Mouse (Mus musculus): ENCODE data around the gene Nanog.
A peak's percentile ranks its signal among the peaks of the same experiment; 100 is the strongest.
"Not testable (repeated sequence)": the region's sequence is repeated elsewhere in the genome, so short reads cannot be mapped to it uniquely, and the experiment has no call there.

Nanog gene

DNA sequence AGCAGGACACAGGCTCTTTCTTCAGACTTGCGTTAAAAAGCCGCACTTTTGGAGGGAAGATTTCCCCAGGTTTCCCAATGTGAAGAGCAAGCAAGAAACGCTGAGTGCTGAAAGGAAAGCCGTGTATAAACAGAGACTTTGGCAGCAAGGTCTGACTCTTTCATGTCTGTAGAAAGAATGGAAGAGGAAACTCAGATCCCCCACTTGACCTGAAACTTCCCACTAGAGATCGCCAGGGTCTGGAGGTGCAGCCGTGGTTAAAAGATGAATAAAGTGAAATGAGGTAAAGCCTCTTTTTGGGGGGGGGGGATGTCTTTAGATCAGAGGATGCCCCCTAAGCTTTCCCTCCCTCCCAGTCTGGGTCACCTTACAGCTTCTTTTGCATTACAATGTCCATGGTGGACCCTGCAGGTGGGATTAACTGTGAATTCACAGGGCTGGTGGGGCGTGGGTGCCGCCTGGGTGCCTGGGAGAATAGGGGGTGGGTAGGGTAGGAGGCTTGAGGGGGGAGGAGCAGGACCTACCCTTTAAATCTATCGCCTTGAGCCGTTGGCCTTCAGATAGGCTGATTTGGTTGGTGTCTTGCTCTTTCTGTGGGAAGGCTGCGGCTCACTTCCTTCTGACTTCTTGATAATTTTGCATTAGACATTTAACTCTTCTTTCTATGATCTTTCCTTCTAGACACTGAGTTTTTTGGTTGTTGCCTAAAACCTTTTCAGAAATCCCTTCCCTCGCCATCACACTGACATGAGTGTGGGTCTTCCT lies at the start of gene Nanog:
TSS of gene Nanog (plus strand) at position 454 of the 765 bp plus-strand sequence.
- no peak for DNase-seq (ENCODE audit: low read depth)

DNA sequence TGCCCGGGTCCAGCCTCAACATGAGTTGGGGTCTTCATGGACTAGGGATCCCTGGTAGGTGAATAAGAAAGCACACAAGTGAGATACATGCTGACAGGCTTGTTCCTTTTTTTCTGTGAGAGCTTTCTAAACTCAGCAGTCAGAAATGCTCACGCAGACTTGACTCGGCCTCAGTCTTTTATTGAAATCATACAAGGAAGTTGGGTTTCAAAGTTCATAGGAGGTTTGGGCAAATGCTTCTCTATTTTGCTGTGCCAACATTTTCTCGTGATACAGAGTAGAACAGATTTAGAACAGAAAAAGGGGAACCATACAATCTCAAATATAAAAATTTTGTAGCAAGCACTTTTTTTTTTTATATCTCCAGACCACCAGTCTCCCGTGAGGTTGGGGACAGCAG lies 49.7 kb upstream of the Nanog start:
- DNase-seq (ENCODE audit: low read depth) = no peak

DNA sequence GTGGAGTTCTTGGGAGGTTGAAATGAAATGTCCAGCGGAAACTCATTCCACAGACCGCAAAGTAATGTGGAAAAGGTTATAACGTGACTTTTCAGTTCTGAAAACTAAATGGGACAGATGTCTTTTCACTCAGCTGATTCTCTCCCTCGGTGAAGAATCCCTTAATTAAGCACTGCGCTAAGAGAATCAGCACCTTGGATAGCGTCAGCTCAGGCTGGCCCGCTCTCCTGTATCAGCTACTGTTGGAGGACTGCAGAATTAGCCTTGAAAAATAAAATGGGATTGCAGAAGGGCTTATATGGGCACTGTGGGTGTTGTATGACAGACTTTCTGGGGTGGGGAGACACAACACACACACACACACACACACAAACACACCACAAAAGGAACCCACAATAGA lies 47.7 kb upstream of the Nanog start:
- peak; percentile 47 for DNase-seq (ENCODE audit: low read depth)

DNA sequence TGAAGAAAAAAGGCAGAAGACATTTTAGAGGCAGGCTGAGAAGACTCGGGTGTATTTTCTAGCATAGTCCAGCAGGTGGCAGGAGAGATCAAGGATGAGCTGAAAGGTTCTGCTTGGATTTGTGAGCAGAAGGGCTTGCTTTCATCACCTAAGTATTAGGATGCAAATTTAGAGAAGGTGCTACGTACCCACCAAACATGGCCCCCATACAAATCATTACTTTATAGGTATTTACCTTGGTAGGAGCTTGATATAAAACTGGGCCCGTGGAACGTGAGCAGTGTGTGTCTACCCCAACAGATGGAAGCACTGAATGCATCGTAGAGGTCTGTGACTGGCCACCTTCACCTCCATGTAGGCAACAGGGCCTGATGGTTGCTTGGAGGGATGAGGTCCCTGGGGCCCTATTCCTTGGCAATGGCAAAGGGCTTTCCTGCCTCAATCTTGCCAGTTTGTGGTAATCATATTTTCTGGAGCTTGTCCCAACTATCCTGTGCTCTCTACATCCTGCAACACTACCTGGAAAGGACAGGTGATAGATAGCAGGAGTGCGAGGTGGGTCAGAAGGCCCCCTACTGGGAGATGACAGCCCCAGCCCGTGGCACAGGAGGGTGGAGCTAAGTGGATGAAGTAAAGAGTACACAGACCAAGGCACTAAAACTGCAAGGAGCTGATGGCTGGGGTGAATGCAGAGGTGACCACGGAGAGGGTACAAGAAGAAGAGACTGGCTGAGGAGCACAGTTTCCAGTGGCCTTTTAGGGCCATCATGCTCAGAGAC lies 46.5 kb upstream of the Nanog start:
- DNase-seq (ENCODE audit: low read depth) = peak; percentile 50

DNA sequence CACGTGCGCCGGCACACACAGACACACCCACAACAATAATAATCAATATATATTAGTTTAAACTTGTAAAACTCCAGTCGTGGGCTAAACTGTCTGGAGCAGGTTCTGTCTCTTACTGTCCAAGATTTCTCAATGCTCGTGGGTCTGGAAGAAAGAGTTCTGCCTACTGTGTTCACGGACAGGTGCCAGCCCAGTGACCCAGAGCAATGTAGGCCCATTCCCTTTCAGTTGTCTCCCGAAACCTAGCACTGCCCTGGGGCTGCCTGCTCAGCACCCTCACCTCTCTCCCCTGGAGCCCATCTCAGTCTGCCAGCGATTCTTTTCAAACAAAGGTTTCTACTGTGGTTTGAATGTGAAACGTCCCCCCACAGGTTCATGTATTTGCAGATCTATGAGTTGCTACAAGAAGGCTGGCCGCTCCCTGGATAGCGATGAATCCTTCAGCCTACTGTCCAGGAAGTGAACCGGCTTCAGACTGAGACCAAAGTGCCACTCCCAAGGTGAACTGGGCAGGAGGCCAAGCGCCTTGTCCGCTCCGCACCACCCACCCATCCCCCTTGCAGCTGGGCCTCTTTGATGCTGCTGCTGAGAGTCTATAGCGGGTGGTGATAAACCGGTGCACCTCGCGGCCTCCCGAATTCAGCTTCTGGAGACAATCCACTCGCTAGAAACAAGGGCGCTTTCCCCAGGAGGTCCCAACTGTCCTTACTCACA lies 44.6 kb upstream of the Nanog start:
- DNase-seq (ENCODE audit: low read depth) = no peak

DNA sequence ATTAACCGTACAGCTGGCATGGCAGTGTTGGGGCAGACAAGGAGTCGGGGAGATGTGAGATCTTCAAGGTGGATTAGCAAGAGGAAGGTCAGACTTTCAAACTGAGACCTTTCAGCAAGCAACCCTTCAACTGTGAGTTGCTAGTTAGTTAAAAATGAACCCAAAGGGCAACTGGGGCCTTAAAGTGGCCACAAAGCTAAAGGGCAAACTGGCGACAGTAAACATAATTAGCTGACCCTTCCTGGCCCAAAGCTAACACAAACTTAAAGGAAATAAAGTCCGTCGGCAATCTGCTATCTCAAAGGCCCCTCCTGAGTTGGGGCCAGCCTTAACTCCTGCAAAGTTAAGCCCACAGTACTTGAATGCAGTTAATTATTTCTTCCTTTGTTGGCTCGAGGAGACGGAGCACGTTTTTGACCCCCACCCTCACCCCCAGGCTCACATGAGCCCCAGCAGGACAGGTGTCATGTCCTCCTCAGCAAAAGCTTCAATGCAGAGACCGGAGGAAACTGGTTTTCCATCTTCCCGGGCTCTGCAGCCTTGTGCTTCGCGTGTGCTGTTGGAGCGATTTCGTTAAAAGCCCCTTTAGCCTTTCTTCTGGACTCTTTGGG lies 43.6 kb upstream of the Nanog start:
- DNase-seq (ENCODE audit: low read depth) = no peak

DNA sequence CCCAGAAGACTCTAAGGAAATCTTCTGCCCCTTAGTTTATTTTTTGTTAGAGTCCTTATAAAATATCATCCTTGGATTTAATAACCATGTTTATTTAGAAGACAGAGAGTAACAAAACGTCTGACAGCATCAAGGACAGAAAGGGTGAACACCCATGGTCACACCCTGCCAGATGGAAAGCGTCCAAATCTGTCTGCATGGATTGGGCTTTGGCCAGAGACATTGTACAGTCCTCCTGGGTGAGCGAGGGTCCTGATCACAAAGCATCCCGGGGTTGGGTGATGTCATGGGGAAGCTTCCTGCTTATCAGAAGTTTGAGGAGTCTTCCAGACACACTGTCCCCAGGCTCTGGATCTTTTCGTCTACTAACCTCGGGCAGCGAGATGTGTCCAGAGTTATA lies 41.4 kb upstream of the Nanog start:
- DNase-seq (ENCODE audit: low read depth) = no peak

DNA sequence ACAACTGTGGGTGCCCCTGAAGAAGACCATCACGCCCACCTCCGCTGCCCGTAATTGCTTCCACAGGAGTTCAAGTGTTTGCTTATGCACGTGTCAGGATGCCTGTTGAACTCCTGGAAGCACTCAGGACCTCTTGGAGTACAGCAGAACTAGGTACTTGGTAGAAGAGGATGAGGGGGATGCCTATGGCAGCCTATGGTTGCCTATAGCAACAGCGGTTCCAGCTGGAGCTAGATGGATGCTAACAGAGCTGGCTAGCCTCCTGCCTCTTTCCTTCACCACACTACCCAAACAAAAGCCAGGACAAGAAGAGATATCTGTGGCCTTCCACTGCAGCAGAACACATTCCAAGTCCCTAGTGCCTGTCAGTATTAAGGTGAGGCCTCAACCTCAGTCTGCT lies 39.6 kb upstream of the Nanog start:
- no peak for DNase-seq (ENCODE audit: low read depth)

DNA sequence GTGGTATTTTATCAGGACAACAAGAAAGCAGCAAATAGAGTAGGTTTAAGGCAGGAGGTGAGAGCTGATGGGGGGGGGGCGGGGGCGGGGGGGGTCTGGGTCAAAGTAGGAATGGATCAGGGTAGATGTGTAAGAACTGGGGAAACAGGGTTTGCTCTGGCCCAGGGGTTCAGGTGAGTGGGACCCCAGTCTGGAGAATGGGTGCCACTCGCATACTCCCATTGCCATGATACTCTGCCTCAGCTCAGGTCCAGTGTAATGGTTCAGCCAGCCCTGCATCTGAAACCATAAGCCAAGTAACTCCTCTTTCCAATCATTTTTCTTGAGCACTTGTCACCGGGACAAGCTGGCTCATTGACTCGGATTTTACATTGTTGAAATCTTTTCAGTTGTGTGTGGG lies 38.5 kb upstream of the Nanog start:
- DNase-seq (ENCODE audit: low read depth) = no peak

DNA sequence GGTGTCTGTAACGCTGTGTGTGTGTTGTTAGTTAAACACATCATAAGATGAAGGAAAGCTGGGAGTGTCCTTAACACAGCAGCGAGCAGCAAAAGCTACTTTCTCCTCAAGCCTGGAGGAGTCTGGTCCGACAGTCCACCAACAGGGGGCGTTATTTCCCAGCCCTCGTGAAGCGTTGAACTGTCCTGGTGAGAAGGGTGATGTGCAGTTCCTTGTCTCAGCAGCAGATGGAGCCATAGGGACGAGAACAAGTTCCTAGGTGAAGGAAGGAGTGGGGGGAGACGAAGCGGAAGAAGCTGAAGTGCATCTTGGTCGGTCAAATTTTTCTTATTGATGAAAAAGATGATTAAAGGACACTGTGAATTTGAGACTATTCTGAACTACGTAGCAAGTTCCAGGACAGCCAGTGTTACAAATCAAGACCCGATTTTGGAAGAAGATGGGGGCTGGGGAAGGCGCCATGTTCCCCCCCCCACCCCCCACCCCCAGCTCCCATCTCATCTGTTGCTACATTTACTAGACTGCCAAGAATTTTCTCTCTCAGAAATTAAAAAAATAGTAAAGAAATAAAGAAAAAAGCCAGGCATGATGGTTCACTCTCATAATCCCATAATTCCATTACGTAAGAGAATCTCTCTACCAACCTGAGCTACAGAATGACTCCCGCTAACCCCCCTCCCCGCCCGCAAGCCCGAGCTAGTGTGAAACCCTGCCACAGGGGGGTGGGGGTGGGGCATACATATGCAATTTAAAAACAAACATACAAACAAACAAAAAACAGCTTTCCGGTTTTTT lies 37.7 kb upstream of the Nanog start:
- DNase-seq (ENCODE audit: low read depth) = peak; percentile 97

DNA sequence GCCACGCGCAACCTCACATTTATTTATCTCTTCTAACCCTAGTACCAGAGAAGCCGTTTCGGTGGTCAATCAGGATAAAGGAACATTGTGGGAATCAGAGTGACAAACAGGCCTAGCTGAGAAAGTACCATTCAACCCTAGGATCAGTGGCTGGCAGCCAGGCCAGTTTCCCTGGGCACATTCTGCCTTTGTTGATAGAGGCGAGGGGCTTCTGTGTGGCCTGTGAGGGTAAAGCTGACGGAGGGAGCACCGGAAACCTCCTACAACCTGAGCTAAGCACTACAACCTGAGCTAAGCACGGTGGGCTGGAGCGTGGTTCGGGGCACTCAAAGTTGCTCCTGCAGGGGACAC lies 37.1 kb upstream of the Nanog start:
- DNase-seq (ENCODE audit: low read depth) = no peak

DNA sequence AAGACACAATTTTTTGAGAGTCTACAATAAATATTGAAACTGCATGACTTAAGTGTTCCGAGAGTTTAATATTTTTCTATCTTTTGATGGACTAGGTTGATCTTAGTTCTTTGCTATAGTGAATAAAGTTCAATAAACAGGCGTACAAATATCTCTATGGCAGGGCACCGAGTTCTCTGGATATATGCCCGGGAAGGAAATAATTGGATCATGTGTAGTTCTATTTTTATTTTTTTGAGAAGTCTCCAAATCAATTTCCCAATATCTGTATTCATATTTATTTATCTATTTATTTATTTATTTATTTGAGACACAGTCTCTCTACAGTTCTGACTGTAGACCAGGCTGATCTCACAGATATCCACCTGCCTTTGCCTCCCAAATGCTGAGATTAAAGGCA lies 36.4 kb upstream of the Nanog start:
- no peak for DNase-seq (ENCODE audit: low read depth)

DNA sequence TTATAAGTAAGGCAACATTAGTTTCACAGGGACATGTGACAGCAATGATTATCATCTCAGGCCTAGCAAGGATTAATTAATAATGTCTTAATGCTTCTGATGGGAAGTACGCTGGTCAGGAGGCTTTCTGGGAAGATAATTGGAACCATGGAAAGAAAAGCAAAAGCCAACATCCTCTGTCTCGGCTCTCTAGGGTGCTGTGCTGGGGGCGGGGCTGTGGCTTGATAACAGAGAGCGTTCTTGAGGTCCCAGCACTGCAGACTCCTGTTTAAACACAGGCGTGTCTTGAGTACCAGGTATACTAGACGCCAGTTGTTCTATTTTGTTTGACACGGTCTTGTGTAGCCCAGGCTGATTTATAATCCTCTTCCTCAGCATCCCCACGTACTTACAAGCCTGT lies 34.5 kb upstream of the Nanog start:
- DNase-seq (ENCODE audit: low read depth) = no peak

DNA sequence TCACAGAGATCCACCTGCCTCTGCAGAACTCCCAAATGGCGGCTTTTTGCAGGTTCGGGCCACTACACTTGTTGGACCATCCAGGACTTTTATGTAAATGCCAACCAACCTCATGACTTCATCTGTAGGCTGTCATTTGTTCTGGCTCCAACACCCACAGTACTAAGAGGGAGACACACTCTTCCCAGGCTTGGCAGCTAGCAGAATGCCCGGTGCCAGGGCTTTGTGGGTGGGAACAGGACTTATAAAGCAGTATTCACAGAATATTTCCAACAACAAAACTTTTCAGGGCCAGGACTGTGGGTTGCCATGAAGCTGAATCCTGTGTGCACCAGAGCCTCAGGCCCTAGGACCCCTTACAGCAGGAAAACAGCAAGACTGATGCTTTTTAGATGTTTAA lies 24.6 kb upstream of the Nanog start:
- DNase-seq (ENCODE audit: low read depth) = no peak

DNA sequence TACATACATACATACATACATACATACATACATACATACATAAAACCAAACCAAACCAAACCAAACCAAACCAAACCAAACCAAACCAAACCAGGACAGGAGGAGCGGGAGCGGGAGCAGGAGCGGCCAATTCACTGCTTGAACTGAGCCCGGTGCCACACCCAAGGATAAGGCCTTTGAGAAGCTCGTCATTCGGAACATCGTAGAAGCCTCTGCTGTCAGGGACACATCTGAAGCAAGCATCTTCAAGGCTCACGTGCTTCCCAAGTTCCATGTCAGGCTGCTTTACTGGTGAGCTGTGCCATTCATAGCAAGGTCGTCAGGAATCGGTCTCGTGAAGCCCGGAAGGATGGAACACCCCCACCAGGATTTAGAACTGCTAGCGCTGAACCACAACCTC lies 20.6 kb upstream of the Nanog start:
- DNase-seq (ENCODE audit: low read depth) = no peak

DNA sequence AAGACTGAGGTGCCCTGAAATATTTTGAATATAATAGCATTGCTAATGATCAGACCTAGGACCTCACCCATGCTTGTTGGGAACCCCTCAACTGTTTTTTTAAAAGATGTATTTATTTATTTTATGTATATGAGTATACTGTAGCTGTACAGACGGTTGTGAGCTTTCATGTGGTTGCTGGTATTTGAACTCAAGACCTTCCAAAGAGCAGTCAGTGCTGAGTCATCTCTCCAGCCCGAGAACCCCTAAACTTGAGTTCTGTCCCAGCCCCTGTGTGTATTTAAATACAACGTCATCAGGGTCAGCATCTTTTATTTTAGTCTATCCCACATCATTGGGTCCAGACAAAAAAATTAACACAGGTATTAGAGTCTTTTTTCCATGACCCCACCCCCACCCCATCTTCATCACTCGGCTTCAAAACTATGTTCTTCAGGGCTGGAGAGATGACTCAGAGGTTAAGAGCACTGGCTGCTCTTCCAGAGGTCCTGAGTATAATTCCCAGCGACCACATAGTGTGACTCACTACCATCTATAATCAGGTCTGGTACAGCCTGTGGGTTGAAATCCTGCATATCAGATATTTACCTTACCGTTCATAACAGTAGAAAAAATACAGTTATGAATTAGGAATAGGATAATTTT lies 17.8 kb upstream of the Nanog start:
- DNase-seq (ENCODE audit: low read depth) = no peak

DNA sequence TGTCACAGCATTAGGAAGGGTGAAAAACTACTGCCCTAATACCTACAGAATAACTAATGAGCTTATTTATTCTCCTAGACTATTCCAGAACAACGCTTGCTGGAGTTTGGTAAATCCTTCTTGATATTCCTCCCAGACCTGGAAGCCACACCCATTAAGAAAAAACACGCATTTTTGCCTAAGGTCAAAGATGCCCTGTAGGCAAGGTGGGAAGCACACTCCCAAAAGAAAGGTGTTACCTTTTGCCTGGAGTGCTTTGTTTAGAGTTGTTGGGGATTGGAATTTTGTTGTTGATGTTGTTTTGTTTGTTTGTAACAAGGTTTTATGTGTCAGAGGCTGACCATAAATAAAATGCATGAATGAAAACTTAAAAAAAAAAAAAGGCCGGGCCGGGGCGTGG lies 17.2 kb upstream of the Nanog start:
- DNase-seq (ENCODE audit: low read depth) = no peak

DNA sequence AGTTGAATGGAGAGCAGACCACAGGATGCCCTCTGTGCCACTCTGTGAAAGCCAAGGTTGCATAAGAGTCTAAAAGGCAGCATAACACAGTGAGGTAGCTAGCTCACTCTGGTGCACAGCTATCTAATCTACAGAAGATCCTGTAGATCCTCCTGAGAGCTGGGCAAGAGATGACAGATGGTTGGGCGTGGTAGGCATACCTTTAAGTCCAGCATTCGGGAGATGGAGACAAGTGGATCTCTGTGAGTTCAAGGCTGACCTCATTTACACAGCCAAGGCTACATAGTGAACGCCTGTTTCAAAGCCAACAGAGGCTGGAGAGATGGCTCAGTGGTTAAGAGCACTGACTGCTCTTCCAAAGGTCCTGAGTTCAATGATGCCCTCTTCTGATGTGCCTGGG lies 11.9 kb upstream of the Nanog start:
- DNase-seq (ENCODE audit: low read depth) = no peak

DNA sequence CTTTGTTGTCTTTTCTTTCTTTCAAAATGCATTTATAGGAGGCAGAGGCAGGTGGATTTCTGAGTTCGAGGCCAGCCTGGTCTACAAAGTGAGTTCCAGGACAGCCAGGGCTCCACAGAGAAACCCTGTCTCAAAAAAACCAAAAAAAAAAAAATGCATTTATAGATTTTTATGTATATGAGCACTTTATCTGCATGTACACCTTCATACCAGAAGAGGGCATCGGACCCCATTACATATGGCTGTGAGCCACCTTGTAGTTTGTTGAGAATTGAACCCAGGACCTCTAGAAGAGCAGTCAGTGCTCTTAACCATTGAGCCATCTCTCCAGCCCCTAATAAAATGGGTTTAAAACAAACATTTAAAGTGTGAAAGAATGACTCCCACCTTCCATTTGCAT lies 7.7 kb upstream of the Nanog start:
- not testable (repeated sequence) for DNase-seq (ENCODE audit: low read depth)

DNA sequence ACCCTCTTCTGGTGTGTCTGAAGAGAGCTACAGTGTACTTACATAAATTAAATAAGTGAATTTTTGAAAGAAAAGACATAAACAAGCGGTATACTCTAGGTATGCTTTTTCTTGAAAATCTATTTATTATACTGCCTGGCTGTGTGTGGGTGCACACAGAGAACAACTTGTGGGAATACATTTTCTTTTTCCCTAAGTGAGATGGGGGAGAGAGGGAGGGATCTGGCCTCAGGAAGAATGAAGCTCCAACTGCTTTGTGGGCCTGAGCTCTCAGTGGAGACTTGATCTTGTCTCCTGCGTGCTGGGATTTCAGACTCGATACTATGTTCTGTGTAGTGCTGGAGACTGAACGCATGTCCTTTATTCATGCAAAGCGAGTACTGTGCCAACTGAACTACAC lies 5.5 kb upstream of the Nanog start:
- no peak for DNase-seq (ENCODE audit: low read depth)

DNA sequence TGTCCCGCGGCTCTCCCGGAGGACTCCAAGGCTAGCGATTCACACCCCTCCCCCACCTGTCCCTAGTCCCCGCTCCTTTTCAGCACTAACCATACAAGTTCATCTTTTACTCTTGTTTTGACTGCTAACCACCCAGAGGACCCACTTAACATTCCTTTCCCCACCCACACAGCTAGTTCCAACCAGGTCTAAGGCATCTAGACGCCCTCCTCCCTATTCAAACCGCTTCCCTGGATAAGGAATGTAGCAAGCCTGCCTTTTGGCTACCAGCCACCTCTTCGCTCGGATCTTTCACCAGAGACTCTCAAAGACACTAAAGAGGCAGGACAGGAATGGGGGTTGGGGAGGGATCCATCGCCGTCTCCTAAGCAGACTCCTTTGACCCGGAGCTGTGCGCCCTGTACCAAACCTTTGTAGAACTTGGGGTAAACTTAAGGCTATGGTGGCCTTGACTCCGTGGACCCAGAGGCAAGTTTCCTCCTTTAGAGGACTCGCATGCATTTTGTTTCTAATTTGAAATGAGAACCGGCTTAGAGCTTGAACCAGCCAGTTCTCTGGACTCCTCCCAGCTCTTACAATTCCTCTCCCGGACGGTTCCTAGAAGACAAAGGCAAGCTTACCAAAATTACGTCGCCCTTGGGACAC lies 4.7 kb upstream of the Nanog start:
- no peak for DNase-seq (ENCODE audit: low read depth)
